Mouse (Mus musculus) limb, embryonic 14.5 days (tissue): Measurements from ENCODE around the gene Rgs6. TPM values are rescaled to one million over a fixed set of nuclear protein-coding genes. Genes with fewer than 3 reads are reported as not detected.

Experiments
- ATAC-seq: fragments of 200-750 bp; cut with Nextera tagmentation; 2 replicates; pipeline ENCODE4 v1.8.0; 2017; ENCODE audit warnings: low read depth, moderate number of reproducible peaks, moderate TSS enrichment; ENCODE audit not compliant: low FRiP score
- DNase-seq: peaks from one replicate; pipeline ENCODE4 v3.0.0-alpha.2; 2015; ENCODE audit warnings: low spot score
- H3K27ac ChIP-seq: fragments of 300-500 bp; sonication (generic); replicated peaks from 2 replicates; pipeline ENCODE4 v1.5.1; 2014; ENCODE audit warnings: low read depth, mild to moderate bottlenecking, low read length, moderate library complexity, mixed read lengths
- H3K27me3 ChIP-seq: fragments of 300-500 bp; sonication (generic); 2 replicates; pipeline ENCODE4 v1.6.1; 2014; ENCODE audit warnings: low read length, mixed read lengths; ENCODE audit not compliant: control insufficient read depth, insufficient read depth
- H3K36me3 ChIP-seq: fragments of 300-500 bp; sonication (generic); 2 replicates; pipeline ENCODE4 v1.6.1; 2014; ENCODE audit warnings: mild to moderate bottlenecking, low read length, moderate library complexity, mixed read lengths; ENCODE audit not compliant: control insufficient read depth, insufficient read depth
- H3K4me1 ChIP-seq: fragments of 300-500 bp; sonication (generic); 2 replicates; pipeline ENCODE4 v1.6.1; 2014; ENCODE audit warnings: antibody characterized with exemption, low read length, mixed read lengths; ENCODE audit not compliant: control insufficient read depth, insufficient read depth
- H3K4me2 ChIP-seq: fragments of 300-500 bp; sonication (generic); replicated peaks from 2 replicates; pipeline ENCODE4 v1.6.1; 2014; ENCODE audit warnings: low read depth, mild to moderate bottlenecking, low read length, moderate library complexity; ENCODE audit not compliant: severe bottlenecking
- H3K4me3 ChIP-seq: fragments of 300-500 bp; sonication (generic); replicated peaks from 2 replicates; pipeline ENCODE4 v1.5.1; 2014; ENCODE audit warnings: low read length
- H3K9ac ChIP-seq: fragments of 300-500 bp; sonication (generic); 2 replicates; pipeline ENCODE4 v1.6.1; 2014; ENCODE audit warnings: mild to moderate bottlenecking, low read depth, low read length, moderate library complexity; ENCODE audit not compliant: severe bottlenecking
- H3K9me3 ChIP-seq: fragments of 300-500 bp; sonication (generic); 2 replicates; pipeline ENCODE4 v1.6.1; 2016; ENCODE audit warnings: low read length; ENCODE audit not compliant: control insufficient read depth
- POLR2A ChIP-seq: fragments of 200-500 bp; IDR thresholded peaks from 2 replicates; pipeline ENCODE4 v1.8.0; 2012; ENCODE audit warnings: inconsistent platforms, mild to moderate bottlenecking, moderate library complexity, borderline replicate concordance; ENCODE audit not compliant: insufficient read depth, insufficient read length; ENCODE audit errors: extremely low read depth
- WGBS: fragments of 180-500 bp; shearing (Covaris S2); extraction: QIAGEN DNeasy Blood & Tissue Kit; methylation state at CpG from one replicate; pipeline ENCODE4 v1.1.7; 2014; 5-methylcytosine and 5-hydroxymethylcytosine counted together
- polyA plus RNA-seq, 2 experiments: library from polyadenylated mRNA; depleted of rRNA in 1 of 2; stranded (reverse) in 1 of 2; unstranded in 1 of 2; fragments of >200 nt; fragmentation: Nextera tagmentation in 1 of 2; extraction: Ambion mirVana in 1 of 2; gene quantifications; 2 replicates each; pipeline versions ENCODE4 v1.2.1 to v1.2.3; 2012 to 2014

Rgs6 gene
- polyA plus RNA-seq, 2 experiments, result 1.2 to 1.5 TPM

- no peak for ATAC-seq
- 95% methylated on average over 1 of the region's 1 CpGs for WGBS
- no peak overlapping the region for H3K4me3 ChIP-seq
- H3K9ac ChIP-seq, result no peak overlapping the region
- no peaks in the 10 kb centered on the region for H3K9me3 ChIP-seq
- no peak for TF ChIP-seq POLR2A
- H3K36me3 ChIP-seq, result no peaks in the 10 kb centered on the region
- H3K4me2 ChIP-seq, result no peak overlapping the region
- no peaks in the 10 kb centered on the region for H3K27me3 ChIP-seq
- H3K4me1 ChIP-seq, result no peaks in the 10 kb centered on the region
- no peak for DNase-seq
- no peak overlapping the region for H3K27ac ChIP-seq
Observed at GRCm38 (mm10) chr12:82987661-82988060, 399.6 kb downstream of the Rgs6 start.

- Histone ChIP-seq H3K36me3 (no peaks in the 10 kb centered on the region), H3K9me3 (no peaks in the 10 kb centered on the region), H3K4me2 (no peak overlapping the region), H3K9ac (no peak overlapping the region), H3K4me3 (no peak overlapping the region), H3K27me3 (no peaks in the 10 kb centered on the region), H3K27ac (no peak overlapping the region), H3K4me1 (no peaks in the 10 kb centered on the region)
- ATAC-seq (no peak), DNase-seq (no peak)
- TF ChIP-seq POLR2A, result no peak
- WGBS, result 48% methylated on average over 4 of the region's 4 CpGs
Observed at GRCm38 (mm10) chr12:82993905-82994304, 405.8 kb downstream of the Rgs6 start.

- no peak overlapping the region for H3K9ac ChIP-seq
- no peak overlapping the region for H3K27ac ChIP-seq
- 33% methylated on average over 4 of the region's 4 CpGs for WGBS
- H3K27me3 ChIP-seq, result no peaks in the 10 kb centered on the region
- H3K4me3 ChIP-seq, result no peak overlapping the region
- no peaks in the 10 kb centered on the region for H3K9me3 ChIP-seq
- H3K4me1 ChIP-seq, result no peaks in the 10 kb centered on the region
- DNase-seq, result peak; percentile 6
- H3K4me2 ChIP-seq, result no peak overlapping the region
- H3K36me3 ChIP-seq, result no peaks in the 10 kb centered on the region
- ATAC-seq, result no peak
- no peak for TF ChIP-seq POLR2A
Observed at GRCm38 (mm10) chr12:82996775-82997174, 408.7 kb downstream of the Rgs6 start.

- Histone ChIP-seq H3K27ac (no peak overlapping the region), H3K36me3 (no peaks in the 10 kb centered on the region), H3K4me1 (no peaks in the 10 kb centered on the region), H3K27me3 (no peaks in the 10 kb centered on the region), H3K4me2 (no peak overlapping the region), H3K4me3 (no peak overlapping the region), H3K9me3 (no peaks in the 10 kb centered on the region), H3K9ac (no peak overlapping the region)
- no peak for TF ChIP-seq POLR2A
- ATAC-seq (no peak), DNase-seq (peak; percentile 48)
- WGBS, result 84% methylated on average over 10 of the region's 10 CpGs
Observed at GRCm38 (mm10) chr12:82998682-82999332, 410.7 kb downstream of the Rgs6 start.

GRCm38 (mm10) chr12:82999333-83000032, 411.4 kb downstream of the Rgs6 start:
- 77% methylated on average over 7 of the region's 7 CpGs for WGBS
- H3K27ac ChIP-seq, result no peak overlapping the region
- no peak for DNase-seq
- no peak for ATAC-seq
- H3K4me1 ChIP-seq, result no peaks in the 10 kb centered on the region
- no peak overlapping the region for H3K9ac ChIP-seq
- no peak overlapping the region for H3K4me2 ChIP-seq
- no peaks in the 10 kb centered on the region for H3K27me3 ChIP-seq
- no peak for TF ChIP-seq POLR2A
- no peaks in the 10 kb centered on the region for H3K9me3 ChIP-seq
- H3K36me3 ChIP-seq, result no peaks in the 10 kb centered on the region
- H3K4me3 ChIP-seq, result no peak overlapping the region
